Mouse (Mus musculus): ENCODE data around the gene Npas3. TPM values are rescaled to one million over a fixed set of nuclear protein-coding genes. Genes with fewer than 3 reads are reported as not detected.

The Npas3 gene
- total RNA-seq, 2 experiments from 2014 or later, result 18.0 to 21.1 TPM

DNA sequence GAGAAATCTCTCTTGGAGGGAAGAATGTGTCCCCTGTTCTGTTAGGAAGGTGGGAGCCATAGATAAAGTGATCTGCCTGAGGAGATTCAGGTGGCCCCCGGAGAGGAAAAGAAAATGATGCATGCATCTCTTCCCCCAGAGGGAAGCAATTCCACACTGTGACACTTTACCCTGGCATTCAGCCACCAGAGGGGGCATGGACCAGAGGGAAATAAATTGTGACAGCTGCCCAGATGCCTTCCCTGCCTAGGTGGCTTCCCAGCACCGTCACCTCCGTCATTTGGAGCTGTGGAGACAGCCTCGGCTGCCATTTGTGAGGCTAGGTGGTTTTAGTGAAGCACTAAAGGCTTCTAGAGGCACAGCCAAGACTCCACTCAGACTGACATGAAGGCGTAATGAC, 498.2 kb downstream of the Npas3 start:
- TF ChIP-seq CTCF (IDR thresholded peaks at IDR 0.05), result no peak; the same call in none of the 2 replicates
- intact Hi-C loops (cut with DNase I), result no loop called here
- H3K27ac ChIP-seq, result no peak overlapping the region
- no peak overlapping the region for H3K4me3 ChIP-seq
- DNase-seq (ENCODE audit: extremely low spot score in 1 of 2, low spot score in 2 of 2), result no peak

DNA sequence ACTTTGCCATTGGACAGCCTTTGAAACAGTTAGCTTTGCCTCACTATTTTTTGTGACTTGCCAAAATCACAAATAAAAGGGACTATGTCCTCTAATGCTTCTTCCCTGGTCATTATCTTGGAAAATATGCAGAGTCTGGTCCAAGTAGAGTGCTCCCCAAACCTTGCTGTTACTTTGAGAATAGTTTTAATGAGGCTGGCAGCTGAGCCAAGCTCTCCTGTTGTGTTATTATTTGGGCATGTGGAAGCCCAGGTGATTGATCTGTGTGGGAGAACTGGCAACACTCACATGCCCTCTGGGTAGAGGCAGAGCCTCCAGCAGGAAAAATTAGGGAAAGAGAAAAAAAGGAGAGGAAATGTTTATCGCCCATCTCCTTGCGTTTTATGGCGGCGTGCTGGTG, 500.9 kb downstream of the Npas3 start:
- Histone ChIP-seq H3K4me3 (no peak overlapping the region), H3K27ac (no peak overlapping the region)
- no peak for DNase-seq (ENCODE audit: extremely low spot score in 1 of 2, low spot score in 2 of 2)
- intact Hi-C loops (cut with DNase I), result no loop called here
- no peak for TF ChIP-seq CTCF (IDR thresholded peaks at IDR 0.05)

DNA sequence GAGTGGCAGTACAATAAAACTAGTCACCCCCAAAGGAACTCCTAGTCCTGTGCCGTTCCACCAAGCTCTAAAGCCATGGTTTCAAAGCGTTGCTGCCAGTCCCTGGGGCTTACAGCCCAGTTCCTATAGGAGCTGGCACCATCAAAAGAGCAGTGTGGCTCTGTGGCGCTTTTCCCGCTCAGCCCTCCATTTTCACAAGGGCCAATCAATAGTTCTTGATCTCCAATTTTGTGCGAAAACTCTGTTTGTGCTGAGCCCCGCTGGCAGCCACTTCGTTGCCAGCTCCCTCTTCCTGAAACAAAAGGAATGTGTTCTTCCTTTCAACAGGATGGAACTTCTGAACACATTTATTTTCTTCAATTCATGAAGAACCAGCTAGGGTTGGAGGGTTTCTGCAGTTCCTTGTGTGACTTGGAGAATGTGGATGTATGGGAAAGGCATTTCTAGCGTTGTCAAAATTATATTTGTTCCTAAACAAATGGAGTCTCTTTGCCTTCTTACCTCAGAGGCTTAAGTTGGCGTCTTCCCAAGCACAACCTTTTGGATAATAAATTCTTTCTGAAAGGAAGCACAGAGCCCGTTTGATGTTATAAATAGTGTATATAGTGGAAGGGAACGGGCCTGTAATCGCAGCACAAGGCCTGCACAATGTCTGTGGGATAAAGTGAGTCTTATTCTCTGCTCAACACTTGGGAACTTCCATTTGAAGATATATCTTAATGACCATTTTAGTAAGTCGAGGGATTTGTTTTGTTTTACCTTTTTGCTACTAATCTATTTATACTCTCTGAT, 504.0 kb downstream of the Npas3 start:
- Histone ChIP-seq H3K27ac (peak overlapping the region; percentile 36), H3K4me3 (no peak overlapping the region)
- DNase-seq (ENCODE audit: extremely low spot score in 1 of 2, low spot score in 2 of 2), result no peak
- intact Hi-C loops (cut with DNase I), result loop anchor here (5.0 kb wide), 1 partner anchor 230 kb away; no protein-coding TSS in a partner anchor
- no peak for TF ChIP-seq CTCF (IDR thresholded peaks at IDR 0.05)

- no peak for TF ChIP-seq CTCF (IDR thresholded peaks at IDR 0.05)
- intact Hi-C loops (cut with DNase I), result loop anchor here (5.0 kb wide), 1 partner anchor 229 kb away; no protein-coding TSS in a partner anchor
- Histone ChIP-seq H3K27ac (peak overlapping the region; percentile 36), H3K4me3 (no peak overlapping the region)
- no peak for DNase-seq (ENCODE audit: extremely low spot score in 1 of 2, low spot score in 2 of 2)
Measured at GRCm38 (mm10) chr12:53753368-53753937, 505.0 kb downstream of the Npas3 start.

- Histone ChIP-seq H3K4me3 (no peak overlapping the region), H3K27ac (no peak overlapping the region)
- intact Hi-C loops (cut with DNase I), result loop anchor here (5.0 kb wide), 1 partner anchor 228 kb away; no protein-coding TSS in a partner anchor
- TF ChIP-seq CTCF (IDR thresholded peaks at IDR 0.05), result no peak
- no peak for DNase-seq (ENCODE audit: extremely low spot score in 1 of 2, low spot score in 2 of 2)
Measured at GRCm38 (mm10) chr12:53754236-53754635, 505.8 kb downstream of the Npas3 start.

DNA sequence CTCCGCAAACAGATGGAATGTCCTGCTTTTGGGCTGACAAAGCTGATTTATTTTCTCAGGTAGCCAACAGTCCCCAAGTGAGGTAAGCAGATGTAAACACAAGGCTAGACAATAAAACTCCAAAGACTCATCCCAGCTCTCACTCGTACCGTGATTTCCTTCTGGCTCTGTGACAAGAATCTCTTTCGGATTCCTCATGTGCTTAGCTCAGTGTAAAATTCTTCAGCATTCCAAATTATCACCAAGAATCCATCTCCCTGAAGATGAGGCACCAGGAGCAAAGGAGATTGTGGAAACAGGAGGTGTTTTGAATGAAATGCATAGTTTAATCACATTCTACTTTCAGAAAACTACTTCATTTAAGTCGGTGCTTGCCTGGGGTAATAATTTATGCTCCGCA, 509.2 kb downstream of the Npas3 start:
- DNase-seq (ENCODE audit: extremely low spot score in 1 of 2, low spot score in 2 of 2), result no peak
- Histone ChIP-seq H3K27ac (no peak overlapping the region), H3K4me3 (no peak overlapping the region)
- no peak for TF ChIP-seq CTCF (IDR thresholded peaks at IDR 0.05)
- intact Hi-C loops (cut with DNase I), result no loop called here

GRCm38 (mm10) chr12:53758356-53758755, 509.9 kb downstream of the Npas3 start:
- TF ChIP-seq CTCF (IDR thresholded peaks at IDR 0.05), result no peak
- Histone ChIP-seq H3K27ac (no peak overlapping the region), H3K4me3 (no peak overlapping the region)
- intact Hi-C loops (cut with DNase I), result no loop called here
- DNase-seq (ENCODE audit: extremely low spot score in 1 of 2, low spot score in 2 of 2), result no peak

GRCm38 (mm10) chr12:53764143-53764542, 515.7 kb downstream of the Npas3 start:
- no peak overlapping the region for H3K4me3 ChIP-seq
- intact Hi-C loops (cut with DNase I), result loop anchor here (5.0 kb wide), 1 partner anchor 262 kb away; no protein-coding TSS in a partner anchor
- TF ChIP-seq CTCF (IDR thresholded peaks at IDR 0.05), result no peak
- no peak for DNase-seq (ENCODE audit: extremely low spot score in 1 of 2, low spot score in 2 of 2)
- H3K27ac ChIP-seq, result no peak overlapping the region

- 0 out of 2 replicates have a peak overlapping the region, but pooled peaks have one; percentile 15 for H3K27ac ChIP-seq
- intact Hi-C loops (cut with DNase I), result no loop called here
- no peak overlapping the region for H3K4me3 ChIP-seq
- TF ChIP-seq CTCF (IDR thresholded peaks at IDR 0.05), result no peak
- no peak for DNase-seq (ENCODE audit: extremely low spot score in 1 of 2, low spot score in 2 of 2)
Measured at GRCm38 (mm10) chr12:53768392-53768791, 519.9 kb downstream of the Npas3 start.

- Histone ChIP-seq H3K4me3 (no peak overlapping the region), H3K27ac (no peak overlapping the region)
- no peak for DNase-seq (ENCODE audit: extremely low spot score in 1 of 2, low spot score in 2 of 2)
- intact Hi-C loops (cut with DNase I), result loop anchor here (2.0 kb wide), 1 partner anchor 69 kb away; no protein-coding TSS in a partner anchor
- no peak for TF ChIP-seq CTCF (IDR thresholded peaks at IDR 0.05)
Measured at GRCm38 (mm10) chr12:53771394-53771936, 523.0 kb downstream of the Npas3 start.

GRCm38 (mm10) chr12:53781850-53782552, 533.5 kb downstream of the Npas3 start:
- Histone ChIP-seq H3K27ac (no peak overlapping the region), H3K4me3 (no peak overlapping the region)
- intact Hi-C loops (cut with DNase I), result no loop called here
- no peak for DNase-seq (ENCODE audit: extremely low spot score in 1 of 2, low spot score in 2 of 2)
- TF ChIP-seq CTCF (IDR thresholded peaks at IDR 0.05), result no peak

DNA sequence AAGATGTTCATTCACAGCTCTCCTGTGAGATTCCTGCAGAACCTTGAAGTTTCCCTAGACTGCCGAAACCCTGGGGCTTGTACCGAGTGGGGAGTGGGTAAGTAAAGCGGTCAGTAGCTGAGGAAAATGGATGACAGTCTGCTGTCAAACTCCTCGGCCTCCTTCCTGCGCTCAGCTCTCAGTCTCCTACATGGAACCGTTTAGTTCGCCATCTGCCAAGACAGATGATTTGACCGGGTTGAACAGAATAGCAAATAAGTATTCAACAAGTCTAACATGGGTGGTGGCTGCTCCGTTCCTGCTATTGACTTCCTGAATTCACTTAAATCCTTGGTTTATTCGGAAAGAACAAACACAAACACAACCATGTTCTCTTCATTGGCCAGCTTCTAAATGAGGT, 541.0 kb downstream of the Npas3 start:
- no peak for DNase-seq (ENCODE audit: extremely low spot score in 1 of 2, low spot score in 2 of 2)
- intact Hi-C loops (cut with DNase I), result no loop called here
- no peak overlapping the region for H3K4me3 ChIP-seq
- no peak for TF ChIP-seq CTCF (IDR thresholded peaks at IDR 0.05)
- no peak overlapping the region for H3K27ac ChIP-seq

Measured in left cerebral cortex, adult 2 months (tissue).